Mouse (Mus musculus): ENCODE measurements around the gene Gm7534. TPM values are rescaled to one million over a fixed set of nuclear protein-coding genes. Genes with fewer than 3 reads are reported as not detected.
"Not testable (repeated sequence)": the region's sequence is repeated elsewhere in the genome, so short reads cannot be mapped to it uniquely, and the experiment has no call there.

The Gm7534 gene
- total RNA-seq, 2 experiments from 2014 or later, result not detected

DNA sequence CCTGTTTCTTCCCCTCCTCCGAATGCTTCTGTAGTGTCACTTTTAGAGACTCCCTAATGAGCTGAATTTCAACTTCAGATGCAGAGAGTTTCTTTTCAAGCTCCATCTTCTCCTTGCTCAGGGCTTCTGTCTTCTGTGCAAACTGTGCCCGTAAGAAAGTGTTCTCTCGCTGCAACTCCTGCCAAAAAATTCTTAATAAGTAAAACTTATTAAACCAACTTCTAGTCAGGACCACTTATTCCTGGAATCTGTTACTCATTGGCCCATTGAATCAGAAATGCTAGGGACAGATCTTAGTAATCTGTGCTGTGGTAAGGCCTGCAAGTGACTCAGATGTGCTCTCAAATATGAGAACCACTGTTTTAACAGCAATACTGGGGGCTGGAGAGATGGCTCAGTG, 50.7 kb downstream of the Gm7534 start:
- intact Hi-C loops (cut with DNase I), result no loop called here
- DNase-seq, result no peak

DNA sequence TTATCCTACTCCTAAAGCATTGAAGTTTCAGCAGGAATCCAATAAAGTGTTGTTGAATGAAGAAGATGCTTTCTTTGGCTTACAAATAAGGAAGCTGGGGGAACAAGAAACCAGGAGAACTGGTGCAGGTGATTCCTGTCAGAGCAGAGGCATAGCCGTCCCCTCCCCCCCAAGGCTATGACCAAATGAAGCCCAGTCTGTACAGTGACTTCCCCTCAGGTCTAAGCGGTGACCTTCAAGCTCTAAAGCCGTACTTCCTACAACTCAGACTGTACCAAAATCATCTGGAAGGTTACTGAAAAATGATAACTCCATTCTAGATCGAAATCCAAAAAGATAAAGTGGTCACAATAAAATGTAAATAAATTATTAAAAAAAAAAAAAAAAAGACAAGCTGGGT, 53.4 kb downstream of the Gm7534 start:
- no peak for DNase-seq
- intact Hi-C loops (cut with DNase I), result no loop called here

GRCm38 (mm10) chr4:134144297-134144696, 58.5 kb downstream of the Gm7534 start:
- intact Hi-C loops (cut with DNase I); DNase-seq: not testable (repeated sequence)

Other genes starting within 250 kb of the Gm7534 start
- 100 to 1,000 TPM; 106 to 128 TPM for gene Hmgn2, start 234.4 kb downstream of the Gm7534 start, total RNA-seq (2021)
- 10 to 100 TPM; 29.9 to 32.4 TPM for gene Dhdds, start 202.1 kb downstream of the Gm7534 start, total RNA-seq (2021)
- not detected for gene Lin28a, start 184.2 kb downstream of the Gm7534 start, total RNA-seq (2021)
- not detected for gene Zfp683, start 149.2 kb downstream of the Gm7534 start, total RNA-seq (2021)
- gene Crybg2, start 142.2 kb downstream of the Gm7534 start, total RNA-seq (2021), result not detected
- 1 to 10 TPM; 3.1 to 4.6 TPM for gene Cd52, start 107.9 kb downstream of the Gm7534 start, total RNA-seq (2021)
- 1 to 10 TPM; 1.6 to 1.9 TPM for gene Ubxn11, start 100.4 kb downstream of the Gm7534 start, total RNA-seq (2021)
- gene Sh3bgrl3, start 74.2 kb downstream of the Gm7534 start, total RNA-seq (2021), result 10 to 100 TPM; 36.4 to 39.9 TPM
- gene Cep85, start 15.9 kb downstream of the Gm7534 start, total RNA-seq (2021), result 10 to 100 TPM; 49.1 to 50.9 TPM
- gene Catsper4, start 24.4 kb upstream of the Gm7534 start, total RNA-seq (2021), result not detected
- gene Cnksr1, start 35.4 kb upstream of the Gm7534 start, total RNA-seq (2021), result 1 to 10 TPM; 4.7 to 5.5 TPM
- gene E130218I03Rik, start 40.7 kb upstream of the Gm7534 start, total RNA-seq (2021), result not detected
- 1 to 10 TPM; 2.6 to 3.7 TPM for gene Zfp593, start 42.6 kb upstream of the Gm7534 start, total RNA-seq (2021)
- gene Gm30191, start 43.9 kb upstream of the Gm7534 start, total RNA-seq (2021), result not detected
- 1 to 10 TPM; 6.1 to 9.5 TPM for gene Grrp1, start 51.1 kb upstream of the Gm7534 start, total RNA-seq (2021)
- 1 to 10 TPM; 7.9 to 8.2 TPM for gene Pdik1l, start 84.9 kb upstream of the Gm7534 start, total RNA-seq (2021)
- 100 to 1,000 TPM; 234 to 314 TPM for gene Trim63, start 112.1 kb upstream of the Gm7534 start, total RNA-seq (2021)
- under 1 TPM; 0.35 to 0.50 TPM for gene Slc30a2, start 140.2 kb upstream of the Gm7534 start, total RNA-seq (2021)
- 10 to 100 TPM; 17.3 to 20.0 TPM for gene Extl1, start 180.8 kb upstream of the Gm7534 start, total RNA-seq (2021)
- 1 to 10 TPM; 6.8 to 8.0 TPM for gene Pafah2, start 193.3 kb upstream of the Gm7534 start, total RNA-seq (2021)

Measured in heart, postnatal 36 days (tissue).